Mouse (Mus musculus) kidney, postnatal 36 days (tissue): ENCODE results near the gene Zfp966.
"Not testable (repeated sequence)": the region's sequence is repeated elsewhere in the genome, so short reads cannot be mapped to it uniquely, and the experiment has no call there.

ENCODE experiments used
- DNase-seq, 2 experiments: peaks; one replicate each; pipeline ENCODE4 v3.0.0; 2021 to 2022; ENCODE audit warnings: mixed read lengths in 2 of 2

Zfp966 gene

GRCm38 (mm10) chr2:175931000-175931399, at the start of gene Zfp966:
TSS of gene Zfp966 (minus strand) at chr2:175931100.
- not testable (repeated sequence) for DNase-seq

- not testable (repeated sequence) for DNase-seq
These were observed 34.1 kb upstream of the Zfp966 start, which contains the start of gene Gm2026 for GRCm38 (mm10) chr2:175965031-175965430. TSS of gene Gm2026 (plus strand) at chr2:175965331.

DNA sequence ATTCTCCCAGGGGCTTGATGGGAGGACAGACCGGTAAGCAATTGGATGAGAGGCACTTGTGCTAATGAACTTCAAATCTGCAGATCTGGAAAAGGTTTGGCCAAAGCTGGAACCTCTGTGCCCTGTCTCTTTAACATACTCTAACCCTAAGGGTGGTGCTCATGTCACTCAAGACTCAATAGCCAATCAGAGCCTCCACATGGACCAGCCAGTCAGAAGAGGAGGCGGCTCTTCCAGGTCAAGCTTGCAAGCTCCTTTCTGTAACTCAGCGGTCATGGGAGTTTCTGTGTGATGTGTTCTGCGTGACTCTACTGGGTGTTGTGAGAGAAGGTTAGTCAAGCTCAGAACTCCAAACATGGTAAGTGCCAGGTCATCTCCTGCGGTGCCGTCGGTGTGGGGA, 61.9 kb downstream of the Zfp966 start, which contains the start of gene Gm6710:
Gene Gm6710, plus strand, starts transcription at position 196 of the 400 bp plus-strand sequence.
- not testable (repeated sequence) for DNase-seq
